Mouse (Mus musculus) neural tube, embryonic 11.5 days (tissue): ENCODE measurements at regions not wholly inside any gene's neighbourhood (a gene's known extent, or its start where the extent isn't known, plus 50 kb on each side); places are given as distances from the start of the nearest gene placed in this dataset.

Source experiments
- ATAC-seq: fragments of 200-750 bp; cut with Nextera tagmentation; 2 replicates; pipeline ENCODE4 v1.8.0; 2017; ENCODE audit warnings: moderate number of reproducible peaks, mild to moderate bottlenecking, moderate TSS enrichment, moderate library complexity; ENCODE audit not compliant: insufficient read depth, low FRiP score, low TSS enrichment
- DNase-seq: peaks from one replicate; pipeline ENCODE4 v3.0.0-alpha.2; 2015; ENCODE audit warnings: low spot score
- H3K27ac ChIP-seq: fragments of 300-500 bp; sonication (generic); 2 replicates; pipeline ENCODE4 v1.5.1; 2014; ENCODE audit warnings: low read depth, mild to moderate bottlenecking, low read length
- H3K27me3 ChIP-seq: fragments of 300-500 bp; sonication (generic); 2 replicates; pipeline ENCODE4 v1.6.1; 2014; ENCODE audit warnings: mild to moderate bottlenecking, low read length, mixed read lengths; ENCODE audit not compliant: control insufficient read depth, insufficient read depth
- H3K36me3 ChIP-seq: fragments of 300-500 bp; sonication (generic); 2 replicates; pipeline ENCODE4 v1.6.1; 2014; ENCODE audit warnings: mild to moderate bottlenecking, low read length, moderate library complexity, mixed read lengths; ENCODE audit not compliant: control insufficient read depth, insufficient read depth
- H3K4me1 ChIP-seq: fragments of 300-500 bp; sonication (generic); 2 replicates; pipeline ENCODE4 v1.6.1; 2014; ENCODE audit warnings: low read length, mixed read lengths; ENCODE audit not compliant: control insufficient read depth, insufficient read depth
- H3K4me2 ChIP-seq: fragments of 300-500 bp; sonication (generic); 2 replicates; pipeline ENCODE4 v1.6.1; 2014; ENCODE audit warnings: low read depth, mild to moderate bottlenecking, moderate library complexity
- H3K4me3 ChIP-seq: fragments of 300-500 bp; sonication (generic); 2 replicates; pipeline ENCODE4 v1.5.1; 2014; ENCODE audit warnings: low read depth, low read length
- H3K9ac ChIP-seq: fragments of 300-500 bp; sonication (generic); 2 replicates; pipeline ENCODE4 v1.6.1; 2014; ENCODE audit warnings: mild to moderate bottlenecking, low read length
- H3K9me3 ChIP-seq: fragments of 300-500 bp; sonication (generic); 2 replicates; pipeline ENCODE4 v1.6.1; 2016; ENCODE audit warnings: low read length; ENCODE audit not compliant: control insufficient read depth
- WGBS: fragments of 180-500 bp; shearing (Covaris S2); extraction: QIAGEN DNeasy Blood & Tissue Kit; methylation state at CpG from one replicate; pipeline ENCODE4 v1.1.7; 2014; 5-methylcytosine and 5-hydroxymethylcytosine counted together

DNA sequence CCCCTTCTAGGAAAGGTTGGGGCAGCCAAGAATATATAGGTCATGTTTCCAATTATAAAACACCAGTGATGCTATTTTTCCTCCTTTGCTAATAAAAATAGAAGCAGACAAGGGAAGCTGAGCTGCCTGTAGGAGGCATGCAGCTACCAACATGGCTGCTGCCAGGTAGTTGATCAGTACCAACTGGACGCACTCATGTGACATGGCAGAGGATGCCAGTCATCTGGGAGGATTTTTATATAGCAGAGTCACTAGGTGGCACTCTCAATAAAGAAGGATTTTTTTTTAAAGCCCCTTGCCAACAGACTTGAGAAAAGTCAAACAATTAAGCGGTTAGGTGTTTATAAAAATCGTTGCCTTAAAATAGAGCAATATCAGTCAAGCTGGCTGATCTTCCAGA, 273.5 kb downstream of the Mex3b start:
- DNase-seq (no peak), ATAC-seq (no peak)
- no peaks in the 10 kb centered on the region for H3K4me1 ChIP-seq
- no peaks in the 10 kb centered on the region for H3K27me3 ChIP-seq
- no peak overlapping the region for H3K4me2 ChIP-seq
- H3K4me3 ChIP-seq, result no peak overlapping the region
- no peaks in the 10 kb centered on the region for H3K9me3 ChIP-seq
- WGBS, result 93% methylated on average over 3 of the region's 3 CpGs
- H3K36me3 ChIP-seq, result no peaks in the 10 kb centered on the region
- no peak overlapping the region for H3K9ac ChIP-seq
- H3K27ac ChIP-seq, result no peak overlapping the region

DNA sequence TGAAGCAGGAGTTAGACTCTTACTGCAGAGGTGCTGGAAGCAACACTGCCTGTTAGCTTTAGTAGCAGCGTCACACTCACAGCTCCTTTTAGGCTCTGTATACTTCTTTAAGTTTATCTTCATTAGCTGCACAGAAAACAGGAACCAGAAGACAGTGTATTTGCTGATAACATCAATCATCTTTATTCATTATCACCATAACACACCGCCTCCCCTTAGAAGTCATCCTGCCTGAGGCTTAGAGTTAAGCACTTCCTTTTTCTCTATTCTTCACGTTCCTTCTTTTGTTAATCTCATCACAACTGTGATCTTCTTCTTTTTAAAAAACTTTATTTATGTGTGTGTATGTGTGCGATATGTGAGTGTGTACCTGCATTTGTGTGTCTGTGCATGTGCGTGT, 276.9 kb downstream of the Mex3b start:
- H3K4me2 ChIP-seq, result no peak overlapping the region
- no peaks in the 10 kb centered on the region for H3K4me1 ChIP-seq
- no peaks in the 10 kb centered on the region for H3K9me3 ChIP-seq
- H3K9ac ChIP-seq, result no peak overlapping the region
- 87% methylated on average over 5 of the region's 5 CpGs for WGBS
- H3K36me3 ChIP-seq, result no peaks in the 10 kb centered on the region
- no peak overlapping the region for H3K27ac ChIP-seq
- no peaks in the 10 kb centered on the region for H3K27me3 ChIP-seq
- no peak for ATAC-seq
- DNase-seq, result no peak
- H3K4me3 ChIP-seq, result no peak overlapping the region

DNA sequence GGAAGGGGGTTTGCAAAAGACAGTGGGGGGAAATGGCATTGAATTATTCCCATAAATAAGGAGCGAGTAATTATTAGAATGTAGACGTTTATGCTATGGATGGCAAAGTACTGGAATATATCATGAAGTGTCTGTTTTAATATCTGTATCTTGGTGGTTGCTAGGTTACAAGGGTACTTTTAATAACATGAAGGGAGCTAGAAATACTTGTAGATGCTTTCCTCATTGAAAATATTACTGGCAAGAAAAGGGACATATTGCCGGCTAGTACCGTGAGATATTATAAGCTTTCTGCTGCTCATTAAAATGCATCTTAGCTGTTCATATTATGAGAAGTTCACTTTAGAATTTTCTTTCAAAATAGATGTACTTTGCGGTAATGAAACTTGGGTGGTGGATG, 278.4 kb downstream of the Mex3b start:
- ATAC-seq, result no peak
- 96% methylated on average over 5 of the region's 5 CpGs for WGBS
- no peak for DNase-seq
- no peaks in the 10 kb centered on the region for H3K4me1 ChIP-seq
- no peaks in the 10 kb centered on the region for H3K9me3 ChIP-seq
- no peak overlapping the region for H3K4me3 ChIP-seq
- no peak overlapping the region for H3K4me2 ChIP-seq
- H3K9ac ChIP-seq, result no peak overlapping the region
- no peaks in the 10 kb centered on the region for H3K27me3 ChIP-seq
- no peak overlapping the region for H3K27ac ChIP-seq
- H3K36me3 ChIP-seq, result no peaks in the 10 kb centered on the region

DNA sequence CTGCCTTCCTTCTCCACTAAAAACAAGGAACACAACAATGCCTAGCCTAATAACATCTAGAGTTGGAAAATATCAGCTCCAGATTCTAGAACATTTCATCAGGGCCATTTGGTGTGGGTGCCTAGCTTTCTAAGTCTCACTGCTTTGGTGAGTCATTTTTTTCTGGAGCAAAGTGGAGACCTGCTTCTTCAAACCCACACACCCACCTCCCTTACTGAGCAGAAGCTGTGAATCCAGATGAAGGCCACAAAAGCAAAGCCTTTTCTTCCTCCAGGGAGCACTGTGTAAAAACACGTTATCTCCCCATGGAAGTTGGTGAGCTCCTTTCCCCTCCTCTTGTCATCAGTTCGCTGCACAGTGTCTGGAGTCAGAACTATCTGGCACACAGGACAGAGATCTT, 294.1 kb downstream of the Mex3b start:
- H3K4me1 ChIP-seq, result no peaks in the 10 kb centered on the region
- no peak overlapping the region for H3K9ac ChIP-seq
- ATAC-seq, result no peak
- no peak overlapping the region for H3K4me2 ChIP-seq
- no peak overlapping the region for H3K27ac ChIP-seq
- H3K9me3 ChIP-seq, result no peaks in the 10 kb centered on the region
- no peak for DNase-seq
- no peaks in the 10 kb centered on the region for H3K27me3 ChIP-seq
- no peaks in the 10 kb centered on the region for H3K36me3 ChIP-seq
- no peak overlapping the region for H3K4me3 ChIP-seq
- WGBS, result 67% methylated on average over 2 of the region's 2 CpGs

DNA sequence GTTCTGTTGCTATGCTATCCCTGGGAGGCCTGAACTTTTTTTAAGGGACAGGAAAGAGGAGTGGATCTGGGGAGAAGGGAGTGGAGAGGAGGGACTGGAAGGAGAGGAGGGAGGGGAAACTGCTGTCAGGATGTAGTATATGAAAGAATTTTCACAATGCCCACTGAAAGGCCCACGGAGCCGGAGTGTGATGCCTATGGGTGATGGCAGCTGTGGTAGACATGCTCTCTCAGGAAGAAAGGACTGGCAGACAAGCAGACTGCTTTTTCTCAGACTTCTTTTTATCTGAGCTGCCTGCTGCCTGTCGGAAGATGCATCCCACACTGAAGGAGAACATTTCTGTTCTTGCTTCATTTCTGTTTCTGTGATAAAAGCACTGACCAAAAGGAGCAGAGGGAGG, 295.7 kb downstream of the Mex3b start:
- Histone ChIP-seq H3K4me3 (no peak overlapping the region), H3K36me3 (no peaks in the 10 kb centered on the region), H3K4me1 (no peaks in the 10 kb centered on the region), H3K27ac (no peak overlapping the region), H3K9me3 (no peaks in the 10 kb centered on the region), H3K4me2 (no peak overlapping the region), H3K9ac (no peak overlapping the region), H3K27me3 (no peaks in the 10 kb centered on the region)
- DNase-seq, result no peak
- ATAC-seq, result no peak
- 91% methylated on average over 3 of the region's 3 CpGs for WGBS

DNA sequence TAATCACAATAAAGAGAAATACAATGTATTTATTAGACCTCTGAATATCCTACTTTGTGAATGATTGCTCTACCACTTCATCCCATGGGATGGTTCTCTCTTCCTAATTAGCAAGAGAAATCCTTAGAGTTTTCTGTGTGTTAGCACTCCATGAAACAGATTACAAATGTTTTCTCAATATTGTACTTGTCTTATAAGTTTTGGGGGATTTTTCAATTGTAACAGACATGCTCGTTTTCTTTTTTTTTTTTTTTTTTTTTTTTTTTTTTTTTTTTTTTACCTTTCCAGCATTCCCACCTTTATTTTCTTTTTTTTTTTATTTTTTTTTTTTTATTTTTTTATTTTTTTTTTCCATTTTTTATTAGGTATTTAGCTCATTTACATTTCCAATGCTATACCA, 312.3 kb downstream of the Mex3b start:
- WGBS, result 100% methylated on average over 1 of the region's 1 CpGs
- Histone ChIP-seq H3K36me3 (no peaks in the 10 kb centered on the region), H3K4me3 (no peak overlapping the region), H3K27ac (no peak overlapping the region), H3K4me1 (no peaks in the 10 kb centered on the region), H3K9me3 (no peaks in the 10 kb centered on the region), H3K27me3 (no peaks in the 10 kb centered on the region), H3K4me2 (no peak overlapping the region), H3K9ac (no peak overlapping the region)
- ATAC-seq (no peak), DNase-seq (no peak)

DNA sequence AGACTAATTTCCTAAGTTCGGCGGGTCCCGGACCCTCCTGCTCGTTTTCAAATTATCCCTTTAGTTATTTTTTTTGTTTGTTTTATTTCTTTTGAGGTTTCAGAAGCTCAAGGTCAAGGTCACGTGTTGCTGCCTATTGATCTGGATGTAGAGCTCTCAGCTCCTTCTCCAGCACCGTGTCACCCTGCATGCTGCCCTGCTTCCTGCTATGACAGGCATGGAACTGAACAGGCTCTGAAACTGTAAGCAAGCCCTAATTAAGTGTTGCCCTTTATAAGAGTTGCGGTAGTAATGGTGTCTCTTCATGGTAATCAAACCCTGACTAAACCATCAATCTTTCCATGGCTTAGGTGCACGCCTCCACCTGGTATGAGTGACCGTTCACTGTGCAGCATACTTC, 319.2 kb downstream of the Mex3b start:
- DNase-seq, result no peak
- H3K36me3 ChIP-seq, result no peaks in the 10 kb centered on the region
- 94% methylated on average over 9 of the region's 9 CpGs for whole genome bisulfite sequencing
- H3K27ac ChIP-seq, result no peak overlapping the region
- H3K4me3 ChIP-seq, result no peak overlapping the region
- H3K4me1 ChIP-seq, result no peaks in the 10 kb centered on the region
- H3K27me3 ChIP-seq, result no peaks in the 10 kb centered on the region
- H3K9me3 ChIP-seq, result no peaks in the 10 kb centered on the region
- no peak overlapping the region for H3K4me2 ChIP-seq
- no peak for ATAC-seq
- no peak overlapping the region for H3K9ac ChIP-seq

DNA sequence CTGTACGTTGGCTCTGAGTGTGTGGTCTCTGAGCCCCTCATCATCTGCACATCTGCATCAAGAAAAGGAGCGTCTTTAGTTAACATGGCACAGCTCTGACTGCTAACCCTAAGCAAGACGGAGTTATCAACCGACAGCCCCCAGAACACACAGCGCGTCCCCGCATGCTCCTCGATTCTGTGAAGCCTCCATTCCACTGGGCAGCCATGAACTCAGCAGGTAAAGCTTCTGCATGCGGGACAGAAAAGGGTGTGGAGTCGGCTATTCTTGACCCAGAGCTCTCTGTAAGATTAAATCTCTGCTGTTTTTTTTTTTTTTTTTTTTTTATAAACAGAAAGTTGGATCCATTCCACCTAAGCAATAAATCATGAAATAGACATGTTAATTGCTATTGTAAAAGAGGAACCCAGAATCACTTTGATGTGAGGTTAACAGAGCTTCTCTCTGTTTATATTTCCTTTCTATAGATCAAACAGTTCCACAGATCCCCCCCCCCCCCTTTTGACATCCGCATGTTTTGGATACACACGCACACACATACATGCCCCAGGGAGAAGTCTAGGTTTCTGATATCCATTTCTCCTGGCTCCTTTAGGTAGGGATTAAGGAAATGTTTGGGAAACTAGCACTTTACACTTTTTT, 328.9 kb downstream of the Mex3b start:
- Histone ChIP-seq H3K9me3 (no peaks in the 10 kb centered on the region), H3K4me3 (no peak overlapping the region), H3K4me2 (no peak overlapping the region), H3K4me1 (no peaks in the 10 kb centered on the region), H3K27ac (no peak overlapping the region), H3K27me3 (no peaks in the 10 kb centered on the region), H3K9ac (no peak overlapping the region), H3K36me3 (no peaks in the 10 kb centered on the region)
- WGBS, result 78% methylated on average over 12 of the region's 12 CpGs
- DNase-seq (no peak), ATAC-seq (no peak)

DNA sequence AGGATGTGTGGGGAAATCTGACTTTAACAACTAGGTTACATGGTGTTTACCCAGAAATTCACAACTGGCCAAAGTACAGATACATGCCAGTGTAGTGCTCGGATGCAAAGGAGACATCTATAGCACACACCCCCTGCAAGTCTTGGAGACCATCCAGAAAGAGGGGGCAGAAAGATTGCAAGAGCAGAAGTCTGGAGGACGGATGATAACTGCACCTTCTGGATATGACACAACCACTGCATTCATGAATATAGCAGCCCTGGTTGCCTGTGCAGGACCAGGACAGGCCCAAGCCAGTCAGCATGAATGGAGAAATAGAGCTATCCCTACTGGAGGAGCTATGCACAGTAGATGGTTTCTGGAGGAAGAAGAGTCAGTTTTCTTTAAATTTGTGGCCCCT, 330.4 kb downstream of the Mex3b start:
- WGBS, result 82% methylated on average over 2 of the region's 2 CpGs
- Histone ChIP-seq H3K27ac (no peak overlapping the region), H3K4me3 (no peak overlapping the region), H3K9me3 (no peaks in the 10 kb centered on the region), H3K27me3 (no peaks in the 10 kb centered on the region), H3K36me3 (no peaks in the 10 kb centered on the region), H3K4me2 (no peak overlapping the region), H3K9ac (no peak overlapping the region), H3K4me1 (peaks cover 14% of the 10 kb centered on the region)
- ATAC-seq (no peak), DNase-seq (no peak)
